In genomic region chr3:133744552-133745118, GRCm38 (mm10) we compare ENCODE assay signal across 36 mouse cellular contexts.
"Had no signal": no experiment of that assay in that cellular context is flagged by ENCODE, and none has a peak within 500 bp of the region (broad histone marks: within the 10 kb centered on the region; RNA-seq: fewer than 3 reads in every experiment).

No protein-coding gene starts in this region.

- H3K4me1 ChIP-seq: heart, embryonic 10.5 days; heart, embryonic 12.5 days; heart, embryonic 13.5 days; heart, embryonic 15.5 days; hindbrain, embryonic 10.5 days; hindbrain, embryonic 12.5 days; hindbrain, embryonic 13.5 days; hindbrain, embryonic 15.5 days; intestine, embryonic 15.5 days; kidney, embryonic 15.5 days had no signal

- H3K4me3 ChIP-seq: heart, embryonic 10.5 days; heart, embryonic 12.5 days; heart, embryonic 13.5 days; heart, embryonic 15.5 days; hindbrain, embryonic 10.5 days; hindbrain, embryonic 12.5 days; hindbrain, embryonic 13.5 days; hindbrain, embryonic 15.5 days; intestine, embryonic 15.5 days; kidney, embryonic 15.5 days; layer of hippocampus, adult 2 months; left cerebral cortex, adult 2 months had no signal

- H3K27me3 ChIP-seq: heart, embryonic 12.5 days; heart, embryonic 13.5 days; heart, embryonic 15.5 days; hindbrain, embryonic 12.5 days; hindbrain, embryonic 13.5 days; hindbrain, embryonic 15.5 days; intestine, embryonic 15.5 days; kidney, embryonic 15.5 days had no signal

- H3K27ac ChIP-seq: heart, embryonic 10.5 days; heart, embryonic 13.5 days; heart, embryonic 15.5 days; hindbrain, embryonic 10.5 days; hindbrain, embryonic 12.5 days; hindbrain, embryonic 13.5 days; hindbrain, embryonic 14.5 days; hindbrain, embryonic 15.5 days; hindbrain, postnatal 0 days; intestine, embryonic 15.5 days; kidney, embryonic 15.5 days; kidney, postnatal 0 days; layer of hippocampus, adult 2 months; left cerebral cortex, adult 2 months had no signal

- H3K36me3 ChIP-seq: heart, embryonic 10.5 days; heart, embryonic 12.5 days; heart, embryonic 13.5 days; heart, embryonic 15.5 days; hindbrain, embryonic 10.5 days; hindbrain, embryonic 12.5 days; hindbrain, embryonic 13.5 days; hindbrain, embryonic 15.5 days; intestine, embryonic 15.5 days; kidney, embryonic 15.5 days had no signal

- ATAC-seq: hindbrain, embryonic 16.5 days; hindbrain, postnatal 0 days; inflammation-experienced regulatory T-cells, adult 6 months; intestine, embryonic 15.5 days; intestine, embryonic 16.5 days; intestine, postnatal 0 days had no signal

- H3K9me3 ChIP-seq: heart, embryonic 10.5 days; heart, embryonic 12.5 days; heart, embryonic 13.5 days; heart, embryonic 15.5 days; hindbrain, embryonic 10.5 days; hindbrain, embryonic 12.5 days; hindbrain, embryonic 13.5 days; hindbrain, embryonic 15.5 days; intestine, embryonic 15.5 days; kidney, embryonic 15.5 days had no signal

- H3K9ac ChIP-seq: heart, embryonic 12.5 days; heart, embryonic 13.5 days; heart, embryonic 15.5 days; hindbrain, embryonic 12.5 days; hindbrain, embryonic 13.5 days; hindbrain, embryonic 14.5 days; hindbrain, embryonic 15.5 days; intestine, embryonic 15.5 days; kidney, embryonic 15.5 days had no signal

- H3K4me2 ChIP-seq: heart, embryonic 11.5 days; heart, embryonic 12.5 days; heart, embryonic 13.5 days; heart, embryonic 15.5 days; hindbrain, embryonic 12.5 days; hindbrain, embryonic 13.5 days; hindbrain, embryonic 14.5 days; hindbrain, embryonic 15.5 days; intestine, embryonic 15.5 days; kidney, embryonic 15.5 days had no signal

- DNase-seq: heart, postnatal 10 days; heart, postnatal 14 days; heart, postnatal 36 days; heart, postnatal 4 days; kidney, adult 11 months; kidney, adult 18-20 months; kidney, adult 2 months; kidney, adult 8-10 months; kidney, adult 9 months; kidney, postnatal 10 days; kidney, postnatal 14 days; kidney, postnatal 25 days; kidney, postnatal 36 days; kidney, postnatal 4 days; layer of hippocampus, adult 9-11 months; layer of hippocampus, postnatal 36 days had no signal
